Mouse (Mus musculus) intestine, embryonic 15.5 days (tissue): ENCODE data around the gene Hck. TPM values are rescaled to one million over a fixed set of nuclear protein-coding genes. Genes with fewer than 3 reads are reported as not detected.

Experiments
- ATAC-seq: fragments of 200-750 bp; cut with Nextera tagmentation; 2 replicates; pipeline ENCODE4 v1.8.0; 2017; ENCODE audit warnings: moderate TSS enrichment, moderate library complexity
- H3K27ac ChIP-seq: fragments of 300-500 bp; sonication (generic); 2 replicates; pipeline ENCODE4 v1.5.1; 2015; ENCODE audit warnings: mild to moderate bottlenecking, inconsistent platforms
- H3K27me3 ChIP-seq: fragments of 300-500 bp; sonication (generic); replicated peaks from 2 replicates; pipeline ENCODE4 v1.6.1; 2015; ENCODE audit warnings: inconsistent platforms
- H3K36me3 ChIP-seq: fragments of 300-500 bp; sonication (generic); 2 replicates; pipeline ENCODE4 v1.6.1; 2015; ENCODE audit warnings: inconsistent platforms
- H3K4me1 ChIP-seq: fragments of 300-500 bp; sonication (generic); replicated peaks from 2 replicates; pipeline ENCODE4 v1.6.1; 2015; ENCODE audit warnings: inconsistent platforms
- H3K4me2 ChIP-seq: fragments of 300-500 bp; sonication (generic); replicated peaks from 2 replicates; pipeline ENCODE4 v1.6.1; 2015; ENCODE audit warnings: mild to moderate bottlenecking, inconsistent platforms
- H3K4me3 ChIP-seq: fragments of 300-500 bp; sonication (generic); replicated peaks from 2 replicates; pipeline ENCODE4 v1.5.1; 2015; ENCODE audit warnings: inconsistent platforms
- H3K9ac ChIP-seq: fragments of 300-500 bp; sonication (generic); 2 replicates; pipeline ENCODE4 v1.6.1; 2015; ENCODE audit warnings: inconsistent platforms
- H3K9me3 ChIP-seq: fragments of 300-500 bp; sonication (generic); 2 replicates; pipeline ENCODE4 v1.6.1; 2016; ENCODE audit warnings: inconsistent platforms
- WGBS: fragments of 180-500 bp; shearing (Covaris S2); methylation state at CpG from one replicate; pipeline ENCODE4 v1.1.7; 2015; 5-methylcytosine and 5-hydroxymethylcytosine counted together
- polyA plus RNA-seq: library from polyadenylated mRNA; unstranded; fragments of >200 nt; fragmentation: Nextera tagmentation; extraction: Ambion mirVana; gene quantifications from 2 replicates; pipeline ENCODE4 v1.2.1, GENCODE M21; 2015

Hck gene
- polyA plus RNA-seq, 1 experiment from 2014 or later = 5.7 TPM

DNA sequence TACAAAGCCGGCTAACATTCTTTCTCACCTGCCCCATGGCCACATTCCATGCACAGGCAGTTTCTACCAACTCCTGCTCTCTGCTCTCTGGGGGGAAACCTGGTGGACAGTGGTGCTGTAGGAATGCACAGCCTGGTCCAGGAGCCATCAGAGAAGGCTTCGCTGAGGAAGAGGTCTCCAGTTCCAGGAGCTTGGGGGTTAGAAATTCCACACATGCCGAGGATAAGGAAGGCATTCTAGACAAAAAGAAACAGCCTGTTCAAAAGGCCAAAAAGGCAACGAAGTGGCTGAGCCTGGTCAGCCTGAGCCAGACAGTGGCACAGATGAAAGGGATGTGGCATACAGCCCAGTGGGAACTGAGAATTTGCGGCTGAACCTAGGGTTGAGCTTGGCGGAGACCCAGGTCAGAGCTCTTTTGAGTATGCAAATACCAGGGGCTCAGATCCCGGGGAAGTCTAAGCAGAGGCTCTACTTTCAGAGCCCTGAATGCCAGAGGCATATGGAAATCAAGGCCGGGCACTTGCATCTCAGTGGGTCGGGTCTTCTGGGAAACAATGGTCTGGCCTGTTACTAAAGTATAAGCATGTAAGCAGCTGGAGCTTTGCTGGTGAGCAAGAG is 31.8 kb downstream of the Hck start:
- Histone ChIP-seq H3K27ac (no peak overlapping the region), H3K27me3 (no peaks in the 10 kb centered on the region), H3K9ac (no peak overlapping the region), H3K4me2 (no peak overlapping the region), H3K36me3 (no peaks in the 10 kb centered on the region), H3K9me3 (no peaks in the 10 kb centered on the region), H3K4me3 (no peak overlapping the region), H3K4me1 (no peaks in the 10 kb centered on the region)
- ATAC-seq = no peak
- WGBS = 22% methylated on average over 9 of the region's 9 CpGs

DNA sequence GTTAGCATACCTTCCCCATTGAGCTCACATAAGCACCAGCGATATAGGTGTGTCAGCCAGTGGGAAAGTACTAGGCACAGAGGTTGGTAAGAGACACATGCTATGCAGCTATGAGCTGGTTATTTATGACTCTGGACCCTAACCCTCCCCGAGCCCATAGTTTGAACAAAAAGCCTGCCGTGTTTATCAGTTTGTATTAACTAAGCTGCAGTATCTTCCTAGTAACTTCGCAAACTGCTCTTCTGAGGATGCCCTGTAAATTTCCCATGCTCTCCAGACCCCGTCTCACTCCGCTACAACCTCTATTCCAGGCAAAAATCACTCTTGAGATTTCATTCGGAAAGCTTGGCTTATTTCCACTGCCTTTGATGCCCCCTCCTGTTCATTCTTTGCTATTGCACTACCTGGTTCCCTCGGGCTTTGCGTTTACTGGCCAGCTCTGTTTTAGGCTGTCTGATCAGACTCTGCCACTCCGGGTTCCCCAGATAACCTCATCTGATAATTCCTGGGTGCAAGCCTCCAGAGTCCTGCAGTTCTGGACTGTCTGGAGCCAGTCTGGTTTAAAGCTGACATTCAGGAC is 34.4 kb downstream of the Hck start:
- no peaks in the 10 kb centered on the region for H3K36me3 ChIP-seq
- H3K9me3 ChIP-seq = no peaks in the 10 kb centered on the region
- no peak overlapping the region for H3K9ac ChIP-seq
- no peak overlapping the region for H3K4me3 ChIP-seq
- H3K27ac ChIP-seq = no peak overlapping the region
- 24% methylated on average over 10 of the region's 10 CpGs for WGBS
- no peak overlapping the region for H3K4me2 ChIP-seq
- no peaks in the 10 kb centered on the region for H3K27me3 ChIP-seq
- H3K4me1 ChIP-seq = no peaks in the 10 kb centered on the region
- ATAC-seq = no peak

DNA sequence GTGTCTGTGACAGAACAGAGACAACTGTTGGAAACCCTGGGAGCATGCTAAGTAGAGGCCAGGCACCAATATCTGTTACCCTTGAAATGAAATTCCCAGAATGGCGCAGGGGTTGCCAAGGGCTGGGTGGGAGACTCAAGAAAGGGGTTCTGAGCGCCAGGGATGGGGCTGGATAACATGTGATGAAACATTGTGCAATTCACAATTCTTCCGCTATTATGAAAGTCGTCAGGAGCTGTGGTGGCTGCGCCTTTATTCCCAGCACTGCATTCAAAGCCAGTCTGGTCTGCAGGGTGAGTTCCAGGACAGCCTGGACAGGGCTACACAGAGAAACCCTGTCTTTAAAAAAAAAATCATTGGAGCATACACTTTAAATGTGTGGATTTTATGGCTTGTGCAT is 37.1 kb downstream of the Hck start:
- Histone ChIP-seq H3K27me3 (no peaks in the 10 kb centered on the region), H3K36me3 (no peaks in the 10 kb centered on the region), H3K4me2 (no peak overlapping the region), H3K9ac (no peak overlapping the region), H3K9me3 (no peaks in the 10 kb centered on the region), H3K4me3 (no peak overlapping the region), H3K27ac (no peak overlapping the region), H3K4me1 (no peaks in the 10 kb centered on the region)
- no peak for ATAC-seq
- WGBS = 77% methylated on average over 5 of the region's 5 CpGs

DNA sequence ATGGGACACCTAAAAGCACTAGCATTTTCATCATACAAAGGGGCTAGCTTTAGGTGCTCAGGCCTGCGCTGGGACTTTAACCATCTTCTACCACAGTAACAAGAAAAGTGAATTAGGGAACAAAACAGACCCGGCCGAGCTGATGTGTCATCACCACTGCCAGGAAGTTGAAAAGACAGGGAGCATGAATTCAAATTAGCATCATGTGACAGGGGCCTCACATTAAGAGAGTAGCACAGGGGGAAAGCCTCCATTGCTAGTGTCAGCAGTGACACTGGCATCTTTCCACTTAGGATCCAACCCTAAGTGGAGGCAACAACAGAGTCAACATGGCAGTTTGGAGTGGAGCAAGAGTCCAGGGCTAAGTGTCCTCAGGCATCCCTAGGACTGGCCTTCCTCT is 39.0 kb downstream of the Hck start:
- Histone ChIP-seq H3K4me3 (no peak overlapping the region), H3K27ac (no peak overlapping the region), H3K9me3 (no peaks in the 10 kb centered on the region), H3K27me3 (no peaks in the 10 kb centered on the region), H3K9ac (no peak overlapping the region), H3K36me3 (no peaks in the 10 kb centered on the region), H3K4me1 (no peaks in the 10 kb centered on the region), H3K4me2 (no peak overlapping the region)
- WGBS = 75% methylated on average over 3 of the region's 3 CpGs
- ATAC-seq = no peak

DNA sequence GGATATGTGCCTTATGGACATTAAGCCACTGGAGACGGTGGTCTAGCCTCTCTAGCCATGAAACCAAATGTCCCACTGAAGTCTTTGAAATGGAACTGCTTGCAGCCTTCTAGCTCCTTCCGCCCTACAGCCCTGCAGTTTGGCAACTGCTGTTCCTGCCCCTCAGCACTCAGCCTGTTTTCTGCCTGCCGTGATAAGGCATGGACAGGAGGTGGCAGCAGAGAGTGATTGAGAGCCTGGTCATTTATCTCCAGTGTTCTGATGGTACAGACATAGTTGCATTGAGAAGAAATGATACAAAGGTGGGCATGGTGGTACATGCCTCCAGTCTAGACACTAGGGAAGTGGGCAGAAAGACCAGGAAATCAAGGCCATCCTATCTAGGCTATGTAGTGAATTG is 39.4 kb downstream of the Hck start:
- ATAC-seq = peak; percentile 33; the same call in 1 of the 2 replicates
- H3K4me3 ChIP-seq = no peak overlapping the region
- no peaks in the 10 kb centered on the region for H3K36me3 ChIP-seq
- H3K4me2 ChIP-seq = no peak overlapping the region
- no peak overlapping the region for H3K27ac ChIP-seq
- WGBS = 16% methylated on average over 3 of the region's 3 CpGs
- no peaks in the 10 kb centered on the region for H3K9me3 ChIP-seq
- H3K27me3 ChIP-seq = no peaks in the 10 kb centered on the region
- no peaks in the 10 kb centered on the region for H3K4me1 ChIP-seq
- H3K9ac ChIP-seq = no peak overlapping the region

DNA sequence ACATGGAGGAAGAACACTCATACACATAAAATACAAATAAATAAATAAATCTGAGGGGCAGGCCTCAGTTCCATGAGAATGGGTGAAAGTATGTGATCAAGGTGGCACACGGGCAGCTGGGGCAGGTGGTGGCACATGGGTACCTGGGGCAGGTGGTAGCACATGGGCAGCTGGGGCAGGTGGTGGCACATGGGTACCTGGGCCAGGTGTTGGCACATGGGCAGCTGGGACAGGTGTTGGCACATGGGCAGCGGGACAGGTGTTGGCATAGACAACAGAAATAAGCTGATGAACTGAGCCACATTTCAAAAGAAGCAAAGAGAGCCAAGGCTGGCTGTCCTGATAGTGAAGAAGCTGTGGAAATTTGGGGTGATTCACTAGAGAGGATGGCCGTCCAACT is 41.5 kb downstream of the Hck start:
- no peak for ATAC-seq
- 81% methylated on average over 3 of the region's 3 CpGs for WGBS

DNA sequence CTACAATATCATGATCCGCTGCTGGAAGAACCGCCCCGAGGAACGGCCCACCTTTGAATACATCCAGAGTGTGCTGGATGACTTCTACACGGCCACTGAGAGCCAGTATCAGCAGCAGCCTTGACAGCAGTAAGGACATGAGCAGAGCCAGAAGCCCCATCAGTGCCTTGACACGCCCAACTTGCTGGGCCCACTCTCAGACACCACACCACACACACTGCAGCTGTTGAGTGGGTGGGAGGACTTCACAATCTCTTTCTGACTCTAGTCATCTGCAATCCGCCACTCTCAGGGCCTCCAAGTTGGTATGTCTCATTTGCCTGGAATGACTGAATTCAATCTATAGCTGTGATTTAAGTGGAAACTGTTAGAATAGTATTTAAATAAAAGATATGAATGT is 42.8 kb downstream of the Hck start:
- no peak overlapping the region for H3K27ac ChIP-seq
- H3K36me3 ChIP-seq = no peaks in the 10 kb centered on the region
- H3K4me2 ChIP-seq = no peak overlapping the region
- no peaks in the 10 kb centered on the region for H3K4me1 ChIP-seq
- H3K4me3 ChIP-seq = no peak overlapping the region
- 80% methylated on average over 7 of the region's 7 CpGs for WGBS
- H3K9me3 ChIP-seq = no peaks in the 10 kb centered on the region
- no peak overlapping the region for H3K9ac ChIP-seq
- ATAC-seq = no peak
- no peaks in the 10 kb centered on the region for H3K27me3 ChIP-seq

More for the DNA sequence above, 41.5 kb downstream of the Hck start:
- Histone ChIP-seq H3K9ac (no peak overlapping the region), H3K4me2 (no peak overlapping the region), H3K36me3 (no peaks in the 10 kb centered on the region), H3K27me3 (no peaks in the 10 kb centered on the region), H3K27ac (no peak overlapping the region), H3K4me3 (no peak overlapping the region), H3K4me1 (no peaks in the 10 kb centered on the region), H3K9me3 (no peaks in the 10 kb centered on the region)

DNA sequence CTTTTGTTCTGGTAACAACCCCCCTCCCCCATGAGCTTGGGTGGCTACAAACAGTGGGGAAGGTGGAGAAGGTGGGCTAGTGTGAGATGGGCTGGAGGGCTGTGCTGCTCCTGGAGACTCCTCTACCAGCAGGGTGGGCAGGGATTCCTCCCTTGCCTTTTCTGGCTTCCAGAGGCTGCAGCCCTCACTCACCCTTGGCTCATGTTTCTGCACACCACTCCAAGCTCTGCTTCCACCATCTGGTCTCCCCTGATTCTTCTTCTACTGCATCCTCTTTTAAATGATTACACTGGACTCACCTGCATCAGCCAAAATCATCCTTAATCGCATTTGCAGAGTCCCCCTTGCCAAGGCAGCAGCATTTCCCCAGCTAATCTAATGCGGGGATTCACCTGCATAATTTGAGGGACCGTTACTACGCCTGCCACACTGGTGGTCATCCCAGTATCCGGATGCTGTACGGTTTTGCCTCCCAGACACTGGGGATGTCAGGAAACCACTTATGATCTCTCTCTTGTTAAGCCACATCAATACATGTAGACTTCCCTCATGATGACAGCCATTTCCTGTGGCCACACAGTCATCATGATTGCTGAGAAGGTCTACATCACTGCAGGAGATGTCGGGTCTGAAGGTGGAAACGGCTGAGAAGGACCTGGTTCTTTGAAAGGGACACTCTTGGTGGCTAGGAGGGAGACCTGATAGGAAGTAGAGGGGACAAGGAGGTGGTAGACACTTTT is 43.8 kb downstream of the Hck start:
- Histone ChIP-seq H3K36me3 (no peaks in the 10 kb centered on the region), H3K4me2 (no peak overlapping the region), H3K27me3 (no peaks in the 10 kb centered on the region), H3K4me3 (no peak overlapping the region), H3K4me1 (no peaks in the 10 kb centered on the region), H3K9ac (no peak overlapping the region), H3K27ac (no peak overlapping the region), H3K9me3 (no peaks in the 10 kb centered on the region)
- ATAC-seq = no peak
- WGBS = 77% methylated on average over 8 of the region's 8 CpGs

DNA sequence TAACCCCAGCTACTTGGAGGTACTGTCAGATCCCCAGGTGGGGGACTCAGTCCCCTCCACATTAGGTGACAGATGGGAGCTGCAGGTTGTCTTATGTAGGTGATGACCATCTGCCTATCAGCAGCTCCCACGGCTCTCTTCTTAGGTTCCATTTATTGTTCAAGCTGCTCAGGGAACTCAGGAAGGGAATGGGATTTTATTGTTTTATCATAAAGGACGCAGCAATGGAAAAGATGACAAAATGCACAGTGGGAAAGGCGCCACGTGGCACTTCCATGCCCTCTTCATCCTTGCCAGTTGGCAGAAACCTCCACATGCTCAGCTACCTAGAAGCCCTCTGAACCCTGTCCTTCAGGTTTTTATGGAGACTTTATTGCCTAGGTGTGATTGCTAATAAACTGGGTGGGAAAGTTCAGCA is 44.8 kb downstream of the Hck start:
- Histone ChIP-seq H3K36me3 (no peaks in the 10 kb centered on the region), H3K27ac (0 out of 2 replicates have a peak overlapping the region, but pooled peaks have one; percentile 6), H3K9me3 (no peaks in the 10 kb centered on the region), H3K4me3 (no peak overlapping the region), H3K9ac (no peak overlapping the region), H3K27me3 (no peaks in the 10 kb centered on the region), H3K4me2 (no peak overlapping the region), H3K4me1 (no peaks in the 10 kb centered on the region)
- peak; percentile 85 for ATAC-seq
- 48% methylated on average over 4 of the region's 4 CpGs for WGBS

DNA sequence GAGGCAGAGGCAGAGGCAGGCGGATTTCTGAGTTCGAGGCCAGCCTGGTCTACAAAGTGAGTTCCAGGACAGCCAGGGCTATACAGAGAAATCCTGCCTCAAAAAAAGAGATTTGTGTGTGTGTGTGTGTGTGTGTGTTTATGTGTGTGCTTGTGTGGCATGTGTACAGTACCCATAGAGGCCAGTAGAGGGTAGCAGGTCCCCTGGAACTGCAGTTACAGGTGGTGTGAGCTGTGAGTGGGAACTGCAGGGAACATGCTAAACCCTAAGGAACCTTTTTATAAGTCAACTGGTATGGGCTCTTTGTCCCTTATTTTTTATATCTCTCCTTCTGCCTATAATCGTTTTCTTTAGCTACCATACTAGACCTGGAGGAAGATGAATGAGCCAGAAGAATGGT is 49.0 kb downstream of the Hck start:
- Histone ChIP-seq H3K4me1 (0 out of 2 replicates have a peak, but pooled peaks cover 4% of the 10 kb centered on the region), H3K9ac (no peak overlapping the region), H3K4me3 (no peak overlapping the region), H3K36me3 (no peaks in the 10 kb centered on the region), H3K27ac (no peak overlapping the region), H3K9me3 (no peaks in the 10 kb centered on the region), H3K27me3 (no peaks in the 10 kb centered on the region), H3K4me2 (no peak overlapping the region)
- ATAC-seq = no peak
- WGBS = 86% methylated on average over 3 of the region's 3 CpGs

DNA sequence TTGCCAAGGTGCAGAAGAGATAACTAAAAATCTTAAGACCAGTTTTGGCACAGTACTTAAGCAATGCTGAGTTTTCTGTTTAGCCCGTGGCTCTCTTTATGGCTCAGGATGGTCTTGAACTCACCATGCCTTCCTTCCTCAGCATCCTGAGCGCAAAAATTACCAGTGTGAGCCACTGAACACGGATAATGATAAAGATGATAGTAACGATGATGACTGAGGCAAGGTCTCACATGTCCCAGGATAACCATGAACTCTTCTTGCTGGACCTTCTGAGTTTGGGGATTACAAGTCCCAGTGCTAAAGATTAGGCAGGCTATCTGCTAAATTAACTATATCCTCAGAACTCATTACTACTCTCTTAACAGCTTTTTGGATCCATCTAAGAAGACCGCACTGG is 51.9 kb downstream of the Hck start:
- no peak overlapping the region for H3K9ac ChIP-seq
- 0 out of 2 replicates have a peak, but pooled peaks cover 7% of the 10 kb centered on the region for H3K4me1 ChIP-seq
- no peaks in the 10 kb centered on the region for H3K36me3 ChIP-seq
- no peak overlapping the region for H3K4me2 ChIP-seq
- no peak overlapping the region for H3K27ac ChIP-seq
- H3K9me3 ChIP-seq = no peaks in the 10 kb centered on the region
- H3K4me3 ChIP-seq = no peak overlapping the region
- WGBS = 81% methylated on average over 5 of the region's 5 CpGs
- ATAC-seq = no peak
- no peaks in the 10 kb centered on the region for H3K27me3 ChIP-seq

DNA sequence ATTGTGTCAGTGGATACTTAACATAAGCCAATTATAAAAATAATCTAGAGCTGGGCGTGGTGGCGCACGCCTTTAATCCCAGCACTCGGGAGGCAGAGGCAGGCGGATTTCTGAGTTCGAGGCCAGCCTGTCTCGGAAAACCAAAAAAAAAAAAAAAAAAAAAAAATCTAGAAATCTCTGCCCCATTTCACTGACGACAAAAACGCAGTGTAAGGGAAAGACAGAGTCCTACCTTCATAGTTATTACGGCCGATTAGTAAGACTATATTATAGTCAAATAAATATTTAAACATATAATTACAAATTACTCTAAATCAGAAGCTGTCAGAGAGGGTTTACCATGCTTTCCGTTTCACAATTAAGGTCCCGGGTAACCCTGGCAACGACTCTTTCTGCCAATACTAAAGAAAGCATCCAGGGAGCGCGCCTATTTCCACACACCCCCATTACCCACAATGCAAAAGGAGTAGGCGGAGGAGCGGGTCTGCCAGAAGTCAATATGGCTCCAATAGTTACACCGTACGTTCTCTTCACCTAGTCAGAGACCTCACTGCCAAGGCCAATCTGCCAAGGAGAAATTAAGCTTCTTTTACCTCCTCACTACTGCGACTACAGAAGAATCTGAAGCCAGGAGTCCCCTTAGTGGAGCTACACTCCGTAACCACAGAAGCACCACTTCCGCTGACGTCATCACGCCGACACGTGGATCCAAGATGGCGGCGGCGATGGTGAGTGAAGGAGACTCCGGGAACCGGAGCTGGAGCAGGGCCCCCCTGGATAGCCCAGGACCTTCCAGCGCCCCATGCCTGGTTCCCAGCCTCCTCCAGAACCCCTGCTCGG is 52.8 kb downstream of the Hck start, which contains the start of gene Tm9sf4:
Tm9sf4 (plus strand) TSS at position 460 of the 840 bp plus-strand sequence.
- peak within 1 kb of the TSS; percentile 66 for H3K4me3 ChIP-seq
- H3K4me1 ChIP-seq = 0 out of 2 replicates have a peak, but pooled peaks cover 7% of the 10 kb centered on the region
- ATAC-seq = peak; percentile 96
- H3K27ac ChIP-seq = peak within 1 kb of the TSS; percentile 82
- H3K9ac ChIP-seq = peak within 1 kb of the TSS; percentile 74
- H3K9me3 ChIP-seq = no peaks in the 10 kb centered on the region
- 8% methylated on average over 34 of the region's 34 CpGs for WGBS
- H3K4me2 ChIP-seq = peak within 1 kb of the TSS; percentile 80
- no peaks in the 10 kb centered on the region for H3K36me3 ChIP-seq
- H3K27me3 ChIP-seq = no peaks in the 10 kb centered on the region
